ENCODE assay signal across 13 mouse cellular contexts in the genomic region with DNA sequence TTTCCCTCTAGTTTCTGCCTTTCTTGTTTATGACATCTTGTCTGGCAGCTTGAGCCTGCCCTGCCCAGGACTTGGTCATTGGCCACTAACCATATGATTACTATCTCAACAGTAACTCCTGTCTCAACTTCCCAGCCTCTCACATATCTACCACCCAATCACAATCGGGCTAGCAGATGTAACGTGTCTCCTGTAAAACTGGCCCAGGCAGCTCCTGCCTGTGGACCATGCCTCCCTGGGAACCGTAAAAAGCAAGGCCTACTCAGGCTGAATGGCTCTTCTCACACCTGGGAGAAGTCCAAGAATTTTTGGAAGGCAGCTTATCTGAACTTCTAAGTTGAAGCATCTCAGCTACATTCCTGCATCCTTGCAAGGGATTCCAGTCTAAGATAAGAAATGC. TPM values are rescaled to one million over a fixed set of nuclear protein-coding genes. Genes with fewer than 3 reads are reported as not detected.
DNase-seq lines count a peak whose midpoint lies in the region; ATAC-seq lines count a peak whose summit lies in the region.
"Had no signal": no experiment of that assay in that cellular context is flagged by ENCODE, and none has a peak within 500 bp of the region (broad histone marks: within the 10 kb centered on the region; RNA-seq: fewer than 3 reads in every experiment).

No protein-coding gene starts in this region.

- WGBS in kidney, embryonic 16.5 days = 19% methylated on average over 3 of the region's 3 CpGs
- 12% methylated on average over 3 of the region's 3 CpGs for WGBS in lung, embryonic 15.5 days
- 24% methylated on average over 3 of the region's 3 CpGs for WGBS in stomach, embryonic 16.5 days

- no peak overlapping the region for H3K9ac ChIP-seq in kidney, embryonic 16.5 days (replicated peaks; ENCODE audit: low read length)
- H3K9ac ChIP-seq in lung, embryonic 15.5 days = no peak overlapping the region
- H3K9ac ChIP-seq in stomach, embryonic 16.5 days (ENCODE audit: low read length) = no peak overlapping the region
- H3K9ac ChIP-seq: forebrain, embryonic 12.5 days; liver, embryonic 15.5 days had no signal

- H3K4me3 ChIP-seq in kidney, embryonic 16.5 days (ENCODE audit: low read length) = no peak overlapping the region
- no peak overlapping the region for H3K4me3 ChIP-seq in lung, embryonic 15.5 days
- H3K4me3 ChIP-seq in stomach, embryonic 16.5 days (replicated peaks; ENCODE audit: low read length) = no peak overlapping the region
- H3K4me3 ChIP-seq: forebrain, embryonic 12.5 days; hindbrain, embryonic 10.5 days; liver, embryonic 15.5 days had no signal

- H3K9me3 ChIP-seq in kidney, embryonic 16.5 days (ENCODE audit: low read length) = no peaks in the 10 kb centered on the region
- H3K9me3 ChIP-seq in lung, embryonic 15.5 days = no peaks in the 10 kb centered on the region
- H3K9me3 ChIP-seq in stomach, embryonic 16.5 days (replicated peaks; ENCODE audit: control insufficient read depth, low read length) = no peaks in the 10 kb centered on the region
- H3K9me3 ChIP-seq: forebrain, embryonic 12.5 days; hindbrain, embryonic 10.5 days; liver, embryonic 15.5 days had no signal

- DNase-seq in frontal cortex, postnatal 10 days (ENCODE audit: low spot score in 2 of 2) = no peak
- DNase-seq in kidney, adult 11 months = no peak
- no peak for DNase-seq in layer of hippocampus, postnatal 10 days (ENCODE audit: low spot score in 2 of 2)
- DNase-seq in adrenal gland, postnatal 4 days (ENCODE audit: low spot score in 2 of 2) = no peak
- DNase-seq: cerebellum, adult 9-11 months had no signal

- no peaks in the 10 kb centered on the region for H3K27me3 ChIP-seq in kidney, embryonic 16.5 days (ENCODE audit: insufficient read depth, low read length)
- no peaks in the 10 kb centered on the region for H3K27me3 ChIP-seq in lung, embryonic 15.5 days
- H3K27me3 ChIP-seq in stomach, embryonic 16.5 days (ENCODE audit: control insufficient read depth, insufficient read depth, low read length) = no peaks in the 10 kb centered on the region
- H3K27me3 ChIP-seq: forebrain, embryonic 12.5 days; liver, embryonic 15.5 days had no signal

- H3K4me1 ChIP-seq in kidney, embryonic 16.5 days (ENCODE audit: insufficient read depth, low read length) = peaks cover 13% of the 10 kb centered on the region
- peaks cover 37% of the 10 kb centered on the region for H3K4me1 ChIP-seq in lung, embryonic 15.5 days
- H3K4me1 ChIP-seq in stomach, embryonic 16.5 days (ENCODE audit: control insufficient read depth, insufficient read depth, low read length) = peaks cover 26% of the 10 kb centered on the region
- H3K4me1 ChIP-seq: forebrain, embryonic 12.5 days; liver, embryonic 15.5 days had no signal

- peak; percentile 41; the same call in 1 of the 2 replicates for ATAC-seq in frontal cortex, adult (ENCODE audit: low TSS enrichment)
- ATAC-seq in kidney, embryonic 16.5 days (ENCODE audit: low FRiP score, low TSS enrichment) = 0 out of 2 replicates have a peak, but pooled peaks have one; percentile 46
- ATAC-seq in lung, embryonic 15.5 days (ENCODE audit: borderline replicate concordance, extremely low read depth, low FRiP score, low TSS enrichment) = peak; percentile 85
- peak; percentile 59; the same call in 1 of the 2 replicates for ATAC-seq in stomach, embryonic 16.5 days (ENCODE audit: insufficient read depth, low FRiP score)
- ATAC-seq: midbrain, embryonic 16.5 days had no signal

- no peaks in the 10 kb centered on the region for H3K36me3 ChIP-seq in kidney, embryonic 16.5 days (ENCODE audit: insufficient read depth, low read length)
- no peaks in the 10 kb centered on the region for H3K36me3 ChIP-seq in lung, embryonic 15.5 days
- no peaks in the 10 kb centered on the region for H3K36me3 ChIP-seq in stomach, embryonic 16.5 days (ENCODE audit: control insufficient read depth, insufficient read depth, low read length)
- H3K36me3 ChIP-seq: forebrain, embryonic 12.5 days; hindbrain, embryonic 10.5 days; liver, embryonic 15.5 days had no signal

- H3K4me2 ChIP-seq in kidney, embryonic 16.5 days (replicated peaks; ENCODE audit: low read depth, low read length) = no peak overlapping the region
- H3K4me2 ChIP-seq in lung, embryonic 15.5 days = peak overlapping the region; percentile 0; the same call in 1 of the 2 replicates
- H3K4me2 ChIP-seq in stomach, embryonic 16.5 days (ENCODE audit: low read depth, low read length) = no peak overlapping the region
- H3K4me2 ChIP-seq: forebrain, embryonic 12.5 days; liver, embryonic 15.5 days had no signal

- H3K27ac ChIP-seq in kidney, embryonic 16.5 days (ENCODE audit: low read length) = peak overlapping the region; percentile 5; the same call in 1 of the 2 replicates
- H3K27ac ChIP-seq in lung, embryonic 15.5 days = peak overlapping the region; percentile 91
- H3K27ac ChIP-seq in stomach, embryonic 16.5 days (ENCODE audit: low read length) = peak overlapping the region; percentile 74
- H3K27ac ChIP-seq: forebrain, embryonic 12.5 days; hindbrain, embryonic 10.5 days; liver, embryonic 15.5 days had no signal

RNA-seq across cellular contexts. Expression of gene Trp53bp2, which starts 10.2 kb away (rescaled TPM):
- 26.2 and 30.0 TPM in 2 replicates for polyA plus RNA-seq in kidney, embryonic 16.5 days (2015; fragmentation: Nextera tagmentation; extraction: Ambion mirVana)
- polyA plus RNA-seq in lung, embryonic 15.5 days (2015; fragmentation: Nextera tagmentation; extraction: Ambion mirVana) = 21.2 and 22.1 TPM in 2 replicates
- 18.7 and 19.3 TPM in 2 replicates for polyA plus RNA-seq in stomach, embryonic 16.5 days (2015; fragmentation: Nextera tagmentation; extraction: Ambion mirVana)
- 10 to 100 TPM; 22.5 to 26.6 TPM for total RNA-seq in layer of hippocampus, postnatal 10 days (2021)
- 10 to 100 TPM; 36.2 to 38.5 TPM for total RNA-seq in adrenal gland, postnatal 4 days (2021)

RNA-seq across cellular contexts. Expression of gene Fbxo28, which starts 57.4 kb away (rescaled TPM):
- polyA plus RNA-seq in kidney, embryonic 16.5 days (2015; fragmentation: Nextera tagmentation; extraction: Ambion mirVana) = 18.0 and 18.3 TPM in 2 replicates
- polyA plus RNA-seq in lung, embryonic 15.5 days (2015; fragmentation: Nextera tagmentation; extraction: Ambion mirVana) = 19.2 and 22.3 TPM in 2 replicates
- polyA plus RNA-seq in stomach, embryonic 16.5 days (2015; fragmentation: Nextera tagmentation; extraction: Ambion mirVana) = 12.3 and 13.4 TPM in 2 replicates
- 10 to 100 TPM; 43.2 to 46.8 TPM for total RNA-seq in layer of hippocampus, postnatal 10 days (2021)
- 10 to 100 TPM; 32.9 to 35.1 TPM for total RNA-seq in adrenal gland, postnatal 4 days (2021)

Comparison
In these comparisons a context has a peak if more than half of its experiments do, and no peak if none do; other contexts are left out.
1. H3K27ac ChIP-seq: peak in every context shown above with its lines; median percentile 91 in lung, embryonic 15.5 days; 74 in stomach, embryonic 16.5 days; 5 in kidney, embryonic 16.5 days.